Mouse (Mus musculus) embryonic fibroblast, embryonic 13.5 days (primary cell): ENCODE measurements around the gene Six6.

Source experiments
- CTCF ChIP-seq: IDR thresholded peaks from 2 replicates; pipeline ENCODE4 v1.5.1; 2011; ENCODE audit warnings: mild to moderate bottlenecking, control low read depth, low read length, moderate library complexity, borderline replicate concordance; ENCODE audit not compliant: insufficient read depth
- POLR2A ChIP-seq: IDR thresholded peaks from 2 replicates; pipeline ENCODE4 v1.6.1; 2011; ENCODE audit warnings: low read depth, mild to moderate bottlenecking, control low read depth, low read length, moderate library complexity

DNA sequence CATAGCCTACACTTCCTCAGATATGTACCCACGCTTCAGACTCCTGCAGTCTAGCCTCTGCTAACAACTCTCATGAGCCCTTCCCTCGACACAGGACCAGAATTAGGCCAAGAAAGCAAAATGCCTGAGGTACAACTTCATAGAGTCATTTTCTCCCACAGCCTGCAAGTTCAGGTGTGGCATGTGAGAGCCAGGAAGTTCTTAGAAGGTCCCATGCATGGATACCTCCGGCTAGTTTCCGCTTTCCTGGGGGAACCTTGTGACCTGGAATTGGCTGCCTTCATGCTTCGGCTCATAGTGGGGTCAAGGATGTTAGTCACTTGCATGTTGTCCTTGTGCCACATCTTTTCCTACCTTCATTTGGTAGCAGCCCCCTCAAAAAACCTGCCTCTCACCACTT, 13.4 kb downstream of the Six6 start:
- TF ChIP-seq CTCF (no peak), POLR2A (no peak)
